ENCODE assay signal across 7 mouse cellular contexts in genomic region chr12:95695834-95696521, GRCm38 (mm10). TPM values are rescaled to one million over a fixed set of nuclear protein-coding genes. Genes with fewer than 3 reads are reported as not detected.
DNase-seq lines count a peak whose midpoint lies in the region; ATAC-seq and TF ChIP-seq lines count a peak whose summit lies in the region.

No protein-coding gene starts in this region.

- no peak for TF ChIP-seq POLR2A in lung, adult 2 months (IDR thresholded peaks at IDR 0.05; ENCODE audit: borderline replicate concordance, extremely low read depth, low read depth, low read length)
- TF ChIP-seq POLR2A in myocyte (IDR thresholded peaks at IDR 0.05; ENCODE audit: insufficient read length, low read depth) = no peak

- ATAC-seq in embryonic facial prominence, embryonic 12.5 days (ENCODE audit: insufficient number of reproducible peaks, insufficient read depth, low FRiP score, low TSS enrichment) = no peak
- ATAC-seq in hindbrain, postnatal 0 days = peak; percentile 3; the same call in 1 of the 2 replicates

- H3K27me3 ChIP-seq in embryonic facial prominence, embryonic 12.5 days = peaks cover 3% of the 10 kb centered on the region; the same call in 1 of the 2 replicates
- H3K27me3 ChIP-seq in hindbrain, postnatal 0 days (ENCODE audit: insufficient read depth, low read length) = no peaks in the 10 kb centered on the region
- no peaks in the 10 kb centered on the region for H3K27me3 ChIP-seq in myocyte (ENCODE audit: control insufficient read depth, insufficient read depth, insufficient read length)

- peaks cover 53% of the 10 kb centered on the region for H3K79me2 ChIP-seq in myocyte (ENCODE audit: control insufficient read depth, insufficient read depth)

- 2% methylated on average over 28 of the region's 28 CpGs for WGBS in lung, adult 2 months
- WGBS in embryonic facial prominence, embryonic 12.5 days = under 1% methylated on average over 28 of the region's 28 CpGs
- WGBS in hindbrain, postnatal 0 days = 0% methylated on average over 26 of the region's 28 CpGs

- H3K9me3 ChIP-seq in embryonic facial prominence, embryonic 12.5 days = no peaks in the 10 kb centered on the region
- no peaks in the 10 kb centered on the region for H3K9me3 ChIP-seq in hindbrain, postnatal 0 days (ENCODE audit: low read length)

- peak overlapping the region; percentile 76 for H3K4me2 ChIP-seq in embryonic facial prominence, embryonic 12.5 days (replicated peaks)
- H3K4me2 ChIP-seq in hindbrain, postnatal 0 days (ENCODE audit: low read depth, low read length) = peak overlapping the region; percentile 75
- H3K4me2 ChIP-seq in myocyte (ENCODE audit: low read depth) = peak overlapping the region; percentile 95

- peak overlapping the region; percentile 97 for H3K27ac ChIP-seq in embryonic facial prominence, embryonic 12.5 days
- H3K27ac ChIP-seq in hindbrain, postnatal 0 days = peak overlapping the region; percentile 92

- no peak for DNase-seq in lung, adult 2 months
- DNase-seq in lung, postnatal 10 days = no peak
- DNase-seq in hindbrain, postnatal 0 days (ENCODE audit: low spot score) = no peak
- no peak for DNase-seq in left cerebral cortex, adult 18-20 months (ENCODE audit: low spot score in 2 of 2)
- DNase-seq in urinary bladder, adult 2 months (ENCODE audit: low spot score) = no peak

- peak overlapping the region; percentile 82 for H3K9ac ChIP-seq in embryonic facial prominence, embryonic 12.5 days
- H3K9ac ChIP-seq in hindbrain, postnatal 0 days (replicated peaks; ENCODE audit: low read length) = peak overlapping the region; percentile 64

- peaks cover 4% of the 10 kb centered on the region for H3K4me1 ChIP-seq in lung, adult 2 months (ENCODE audit: control insufficient read depth, insufficient read depth, low read length)
- peaks cover 17% of the 10 kb centered on the region for H3K4me1 ChIP-seq in embryonic facial prominence, embryonic 12.5 days
- 0 out of 2 replicates have a peak, but pooled peaks cover 9% of the 10 kb centered on the region for H3K4me1 ChIP-seq in hindbrain, postnatal 0 days (ENCODE audit: insufficient read depth, low read length)

- H3K4me3 ChIP-seq in lung, adult 2 months (replicated peaks; ENCODE audit: extremely low read depth, low read depth, low read length) = peak overlapping the region; percentile 60
- peak overlapping the region; percentile 84 for H3K4me3 ChIP-seq in embryonic facial prominence, embryonic 12.5 days
- peak overlapping the region; percentile 67 for H3K4me3 ChIP-seq in hindbrain, postnatal 0 days (ENCODE audit: low read length)
- H3K4me3 ChIP-seq in myocyte = peak overlapping the region; percentile 78

- peak overlapping the region; percentile 85 for H3ac ChIP-seq in myocyte (ENCODE audit: control insufficient read depth, insufficient read length)

- TF ChIP-seq CTCF in lung, adult 2 months (IDR thresholded peaks at IDR 0.05; ENCODE audit: insufficient read depth, low read length) = no peak
- 0 out of 2 replicates have a peak, but pooled peaks have one; percentile 12 for TF ChIP-seq CTCF in hindbrain, postnatal 0 days (IDR thresholded peaks at IDR 0.05; ENCODE audit: low read depth)

- no peaks in the 10 kb centered on the region for H3K36me3 ChIP-seq in embryonic facial prominence, embryonic 12.5 days
- H3K36me3 ChIP-seq in hindbrain, postnatal 0 days (ENCODE audit: insufficient read depth, low read length) = no peaks in the 10 kb centered on the region
- H3K36me3 ChIP-seq in myocyte (ENCODE audit: control insufficient read depth, insufficient read depth) = no peaks in the 10 kb centered on the region

TF ChIP-seq in myocyte, 11 proteins besides CTCF, POLR2A, EP300 and RAD21:
- TF ChIP-seq MYOG (IDR thresholded peaks at IDR 0.05; ENCODE audit: control insufficient read depth in 1 of 3, insufficient read depth in 1 of 3, insufficient read length in 2 of 3, low read depth in 2 of 3) (no peak), REST (IDR thresholded peaks at IDR 0.05; ENCODE audit: insufficient read depth, insufficient read length) (no peak), USF1 (IDR thresholded peaks at IDR 0.05; ENCODE audit: low read depth) (no peak), POLR2AphosphoS2 (IDR thresholded peaks at IDR 0.05; ENCODE audit: insufficient read length, low read depth) (no peak), E2F4 (IDR thresholded peaks at IDR 0.05; ENCODE audit: insufficient read depth) (no peak), MYOD1 (IDR thresholded peaks at IDR 0.05; ENCODE audit: control insufficient read depth in 1 of 3, insufficient read length in 2 of 3, low read depth in 2 of 3) (no peak), TCF12 (IDR thresholded peaks at IDR 0.05; ENCODE audit: insufficient read depth, poor library complexity, severe bottlenecking) (no peak), CEBPB (IDR thresholded peaks at IDR 0.05; ENCODE audit: insufficient read depth, poor library complexity, severe bottlenecking) (no peak), SRF (IDR thresholded peaks at IDR 0.05; ENCODE audit: control insufficient read depth, insufficient read length, low read depth) (no peak), TCF3 (IDR thresholded peaks at IDR 0.05; ENCODE audit: insufficient read length, low read depth) (no peak)

RNA-seq across cellular contexts. Expression of gene Flrt2, which starts 4.0 kb away (rescaled TPM):
- 4.1 and 4.4 TPM in 2 replicates for polyA plus RNA-seq in lung, adult 2 months (2012; rRNA removed)
- 64.8 and 90.3 TPM in 2 replicates for polyA plus RNA-seq in embryonic facial prominence, embryonic 12.5 days (2016; fragmentation: Nextera tagmentation; extraction: Ambion mirVana)
- total RNA-seq in hindbrain, postnatal 0 days (2014; rRNA removed) = 34.4 and 40.9 TPM in 2 replicates
- polyA plus RNA-seq in hindbrain, postnatal 0 days (2015; fragmentation: Nextera tagmentation; extraction: Ambion mirVana) = 11.7 and 12.5 TPM in 2 replicates
- polyA plus RNA-seq in myocyte (2012; fragmentation: generic; extraction: Trizol) = 6.9 TPM
- total RNA-seq in left cerebral cortex, adult 18-20 months (2021) = 10 to 100 TPM; 57.7 to 58.4 TPM
- 9.5 and 11.7 TPM in 2 replicates for polyA plus RNA-seq in urinary bladder, adult 2 months (2012; rRNA removed)
